Mouse (Mus musculus) ES-Bruce4 (cell line): ENCODE data around the gene A230050P20Rik.

Experiments
- CTCF ChIP-seq: IDR thresholded peaks from one replicate; pipeline ENCODE4 v1.8.1; 2011; ENCODE audit warnings: low read depth, low read length
- POLR2A ChIP-seq: IDR thresholded peaks from one replicate; pipeline ENCODE4 v1.8.1; 2011; ENCODE audit warnings: low read length; ENCODE audit not compliant: insufficient read depth

DNA sequence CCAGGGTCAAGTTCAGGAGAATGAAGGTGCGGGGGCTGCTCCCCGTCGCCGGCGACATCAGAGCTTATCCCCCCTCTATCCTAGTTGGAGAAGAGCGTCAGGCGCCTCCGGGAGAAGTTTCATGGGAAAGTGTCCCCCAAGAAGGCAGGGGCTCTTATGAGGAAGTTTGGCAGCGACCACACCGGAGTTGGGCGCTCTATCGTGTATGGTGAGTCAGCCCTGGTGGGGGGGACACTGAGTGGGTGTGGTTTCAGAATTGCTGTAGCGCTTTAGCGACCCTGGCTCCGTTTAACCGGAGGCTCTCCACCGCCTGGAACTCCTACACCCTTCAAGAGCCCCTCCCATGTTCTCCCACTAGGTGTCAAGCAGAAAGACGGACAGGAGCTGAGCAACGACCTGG lies 804 bp downstream of the A230050P20Rik start:
- TF ChIP-seq POLR2A (no peak), CTCF (no peak)
